Mouse (Mus musculus): ENCODE data around the gene Cgref1. TPM values are rescaled to one million over a fixed set of nuclear protein-coding genes. Genes with fewer than 3 reads are reported as not detected.

The Cgref1 gene
- total RNA-seq (2022) = 1 to 10 TPM; 1.0 to 3.0 (median 1.8) TPM

DNA sequence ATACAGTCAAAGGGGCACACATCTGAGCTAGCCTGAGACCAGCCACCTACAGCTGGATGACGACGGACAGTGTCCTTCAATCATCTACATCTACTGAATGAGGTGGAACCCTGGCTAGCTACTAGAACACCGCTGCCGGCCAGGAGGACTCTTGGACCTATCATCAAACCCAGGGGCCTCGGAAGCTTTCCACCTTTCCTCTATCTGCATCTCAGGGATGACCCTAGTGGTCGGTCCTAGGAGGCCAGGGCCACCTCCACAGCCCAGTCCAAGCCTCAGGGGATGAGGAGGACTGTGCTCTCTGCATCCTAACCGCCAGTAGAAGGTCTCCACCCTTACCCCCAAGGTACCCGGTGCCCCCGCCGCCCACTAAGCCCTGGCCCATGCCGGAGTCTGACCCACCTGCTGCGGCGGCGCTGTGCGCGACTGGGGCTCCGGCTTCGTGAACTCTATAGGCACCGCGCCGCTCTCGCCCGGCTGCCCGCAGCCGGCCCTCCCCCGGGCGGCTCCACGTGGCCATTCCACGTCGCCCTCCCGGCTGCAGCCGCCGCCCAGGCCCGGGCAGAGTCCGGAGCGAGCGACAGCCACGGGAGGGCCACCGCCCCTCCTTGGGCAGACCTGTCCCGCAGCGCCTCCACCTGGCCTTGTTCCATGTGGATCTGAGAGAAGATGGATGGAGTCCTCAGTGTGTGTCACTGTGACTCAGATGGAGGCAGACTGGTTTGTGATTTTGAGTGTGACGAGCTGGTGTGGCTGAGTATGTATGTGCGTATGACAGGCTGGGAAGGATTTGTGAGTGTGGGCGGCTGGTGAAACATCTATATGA, at the start of gene Cgref1:
Gene Cgref1, minus strand, starts transcription at position 636 of the 826 bp plus-strand sequence.
- peak; percentile 74 for DNase-seq

DNA sequence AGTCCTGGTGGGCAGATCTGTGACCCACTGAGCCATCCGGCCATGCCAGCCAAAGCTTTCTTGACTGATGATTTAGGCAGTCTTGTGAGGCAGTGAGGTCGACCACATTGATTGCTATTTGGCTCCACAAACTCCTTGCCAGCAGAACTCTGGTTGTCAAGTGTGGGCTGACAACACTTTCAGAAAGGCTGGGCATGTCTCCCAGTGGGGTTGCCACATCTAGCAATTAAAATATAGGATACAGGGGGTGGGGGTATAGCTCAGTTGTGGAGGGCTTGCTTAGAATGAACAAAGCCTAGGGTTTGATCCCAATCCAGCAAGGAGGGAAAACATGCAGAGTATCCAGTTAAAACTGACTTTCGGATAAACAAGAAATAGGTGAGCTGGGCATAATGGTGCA, 48.7 kb upstream of the Cgref1 start:
- DNase-seq = no peak

DNA sequence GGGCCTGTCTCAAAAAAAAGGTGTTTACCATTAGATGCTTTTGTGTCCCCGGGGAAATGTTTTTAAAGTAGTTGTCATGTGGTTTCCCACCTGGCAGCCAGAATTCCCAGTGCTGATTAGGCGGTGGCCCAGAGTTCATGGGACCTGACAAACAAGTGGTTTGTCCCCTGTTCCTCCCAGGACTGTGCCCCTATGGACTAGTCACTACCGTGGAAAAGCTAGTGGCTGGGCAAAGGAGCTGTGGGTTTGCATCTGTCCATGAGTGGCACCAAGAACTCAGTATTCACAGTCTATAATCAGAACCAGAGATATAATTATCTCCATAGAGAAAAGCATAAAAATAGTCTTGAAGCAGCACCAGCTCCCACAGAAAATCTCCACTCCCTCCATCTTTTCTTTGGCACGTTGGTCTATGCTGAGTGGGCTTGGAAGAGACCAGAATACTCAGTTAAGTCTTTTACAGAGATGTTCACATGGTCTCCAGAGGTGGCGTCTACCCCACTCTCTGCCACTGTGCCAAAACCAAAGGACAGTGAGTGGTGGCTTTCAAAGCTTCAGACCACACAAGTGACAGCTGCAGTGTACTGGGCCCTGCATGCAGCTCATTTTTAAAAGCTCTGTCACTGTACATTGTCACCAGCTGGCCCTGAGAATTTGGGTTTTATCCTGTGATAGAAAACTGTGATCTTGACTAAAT, 47.7 kb upstream of the Cgref1 start:
- DNase-seq = no peak

DNA sequence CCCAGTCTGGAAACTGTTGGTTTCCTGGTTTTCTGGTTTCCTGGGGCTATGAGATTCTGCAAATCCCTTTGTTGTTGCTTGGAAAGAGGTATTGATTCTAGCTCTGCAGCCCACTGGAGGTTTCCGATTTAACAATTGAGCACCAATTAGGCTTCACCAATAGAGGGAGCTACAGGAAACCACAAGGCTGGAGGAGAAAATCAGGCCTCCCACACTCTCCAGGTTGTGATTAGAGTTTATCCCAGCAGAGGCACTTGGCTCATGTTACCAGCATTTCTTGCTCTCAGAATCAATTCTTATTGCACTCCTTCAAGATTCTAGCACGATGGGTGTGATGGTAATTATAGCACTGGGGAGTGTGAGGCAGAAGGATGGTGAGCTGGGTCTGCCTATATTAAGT, 37.0 kb upstream of the Cgref1 start:
- DNase-seq = no peak

DNA sequence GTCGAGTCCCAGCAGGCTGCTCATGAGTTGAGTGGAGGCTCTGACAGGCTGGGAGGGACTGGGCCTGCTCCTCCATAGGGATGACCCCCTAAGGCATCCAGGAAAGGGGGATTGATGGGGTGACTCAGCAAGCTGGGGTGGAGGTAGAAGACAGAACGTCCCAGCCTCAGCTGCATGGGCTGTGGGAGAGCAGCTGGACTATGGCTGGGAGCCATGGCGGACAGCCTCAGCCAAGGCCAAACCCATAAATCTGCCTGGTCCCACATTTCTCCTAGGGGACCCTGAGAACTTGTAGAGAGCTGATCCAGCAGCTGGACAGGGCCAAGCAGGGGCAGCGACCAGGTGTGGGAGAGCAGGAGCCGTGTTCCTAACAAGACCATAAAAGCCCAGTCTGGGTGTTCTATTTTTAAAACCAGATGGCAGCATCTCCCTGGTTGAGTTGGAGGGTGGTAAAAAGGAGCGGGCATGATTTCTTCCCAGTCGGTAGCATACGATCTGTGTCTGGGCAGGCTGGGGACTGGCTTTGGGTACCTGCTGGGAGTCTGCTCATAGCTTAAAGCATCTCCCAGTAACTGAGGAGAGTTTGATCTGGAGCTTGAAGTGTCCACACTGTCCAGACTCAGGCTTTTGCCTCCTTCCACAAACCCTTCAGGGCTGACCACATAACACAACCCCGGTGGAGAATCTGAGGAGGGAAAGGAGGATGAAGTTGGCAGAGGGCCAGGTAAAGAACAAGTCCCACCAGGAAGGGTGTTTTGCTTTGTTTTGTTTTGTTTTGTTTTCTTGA, 29.7 kb upstream of the Cgref1 start:
- DNase-seq = peak; percentile 60

DNA sequence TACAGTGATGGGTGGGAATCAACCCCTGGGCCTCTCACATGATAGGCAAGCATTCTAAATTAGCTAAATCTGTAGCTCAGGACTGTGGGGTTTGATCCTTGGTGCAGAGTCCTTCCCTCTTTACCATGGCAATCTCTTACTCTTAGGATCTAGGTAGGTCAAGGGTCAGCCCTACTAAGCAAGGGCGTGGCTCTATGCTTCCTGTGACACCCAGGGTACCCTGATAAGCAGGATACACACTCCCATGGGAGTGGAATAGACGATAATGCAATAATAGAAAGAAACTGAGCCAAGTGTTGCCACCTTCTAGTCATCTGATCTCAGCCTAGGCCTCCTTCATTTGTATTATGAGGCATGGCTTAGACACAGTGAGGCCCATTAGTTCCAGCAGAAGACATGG, 24.0 kb upstream of the Cgref1 start:
- no peak for DNase-seq

DNA sequence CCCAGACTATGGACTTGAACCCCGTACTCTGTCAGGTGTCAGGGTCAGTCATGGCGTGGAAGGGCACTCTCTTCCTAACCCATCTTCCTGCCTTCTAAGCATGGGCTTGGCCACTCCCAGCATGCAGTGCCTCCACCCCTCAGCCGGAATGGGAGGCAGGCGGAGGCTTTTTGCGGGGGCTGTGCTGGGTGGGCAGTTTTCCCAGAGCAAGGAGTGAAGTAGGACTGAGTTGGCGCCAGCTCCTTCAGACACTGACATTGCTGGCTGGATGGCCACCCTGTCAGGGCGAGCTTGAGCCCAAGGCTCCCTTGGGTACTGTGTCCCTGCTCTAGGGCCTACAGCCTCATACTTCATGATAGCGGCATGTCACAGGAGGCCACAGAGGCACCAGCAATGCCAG, 23.0 kb upstream of the Cgref1 start, which contains the start of gene Tcf23:
Gene Tcf23, plus strand, starts transcription at position 247 of the 400 bp plus-strand sequence.
- DNase-seq = no peak

DNA sequence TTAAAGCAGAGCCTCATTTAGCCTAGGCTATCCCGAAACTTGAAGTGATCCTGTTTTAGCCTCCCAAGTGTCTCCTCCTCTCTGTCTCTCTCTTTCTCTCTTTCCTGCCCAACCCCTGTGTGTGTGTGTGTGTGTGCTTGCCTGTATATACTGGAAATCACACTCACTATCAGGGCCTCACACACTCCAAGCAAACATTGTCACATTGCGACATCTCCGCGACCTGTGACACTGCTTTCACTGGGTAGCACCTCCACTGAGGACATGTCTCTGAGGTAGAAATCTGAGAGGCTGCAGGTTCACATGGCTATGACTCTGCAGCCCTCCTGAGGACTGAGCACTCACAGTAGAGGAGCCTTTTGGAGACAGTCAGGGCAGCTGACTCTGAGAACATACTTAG, 20.8 kb upstream of the Cgref1 start:
- DNase-seq = no peak

DNA sequence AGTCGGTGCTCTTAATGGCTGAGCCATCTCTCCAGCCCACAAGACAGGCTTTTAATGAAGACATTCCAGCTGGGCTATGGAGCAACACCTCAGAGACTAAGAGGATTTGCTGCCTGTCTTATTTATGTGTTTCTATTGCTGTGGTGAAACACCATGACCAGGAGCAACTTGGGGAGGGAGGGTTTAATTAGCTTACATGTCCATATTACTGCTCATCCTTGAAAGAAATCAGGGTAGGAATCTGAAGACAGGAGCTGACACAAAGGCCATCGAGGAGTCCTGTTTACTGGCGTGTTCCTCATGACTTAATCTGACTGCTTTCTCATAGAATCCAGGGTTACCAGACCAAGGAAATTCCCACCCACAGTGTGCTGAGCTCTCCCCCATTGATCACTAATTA, 18.5 kb upstream of the Cgref1 start:
- DNase-seq = no peak

DNA sequence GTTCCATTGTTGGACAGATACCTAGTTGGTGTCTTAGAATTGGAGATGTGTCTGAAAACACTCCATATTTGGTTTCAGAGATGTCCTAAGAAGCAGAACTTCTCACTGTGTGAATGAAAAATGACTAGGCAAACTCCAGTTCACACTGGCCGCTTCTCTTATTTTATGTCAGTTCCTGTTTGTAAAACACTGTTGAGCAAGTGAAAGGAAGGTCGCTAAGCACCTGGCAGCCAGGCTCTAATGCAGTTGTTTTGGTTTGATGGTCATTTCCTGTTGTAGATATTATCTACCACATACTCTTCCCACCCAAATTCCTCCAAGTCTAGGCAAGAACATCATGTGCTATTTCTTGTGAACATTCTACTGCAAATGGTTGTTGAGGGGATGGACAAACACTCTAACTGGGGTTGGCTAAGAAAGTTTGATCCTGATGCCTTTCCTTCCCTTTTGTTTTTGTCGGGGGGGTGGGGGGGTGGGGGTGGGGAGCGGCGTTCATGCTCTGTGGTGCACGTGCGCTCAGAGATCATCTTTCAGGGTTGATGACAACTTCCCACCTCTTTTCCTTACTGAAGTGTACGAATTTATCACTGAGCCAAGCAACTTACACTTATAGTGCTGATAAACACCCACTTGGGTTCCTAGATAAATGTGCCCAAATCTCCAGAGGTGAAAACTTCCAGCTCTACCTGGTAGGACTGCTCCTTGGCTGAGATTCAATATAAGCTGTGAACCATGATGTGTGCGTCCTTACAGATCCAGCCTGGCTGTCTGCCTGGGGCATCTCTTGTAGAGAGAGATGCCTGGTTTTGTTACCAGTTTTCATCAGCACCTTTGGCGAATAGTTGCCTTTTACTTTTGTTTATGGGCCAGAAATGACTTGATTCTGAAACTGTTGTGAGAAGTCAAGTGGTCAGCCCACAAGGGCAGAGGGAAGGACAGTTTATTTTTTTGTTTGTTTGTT, 16.4 kb upstream of the Cgref1 start:
- DNase-seq = no peak

DNA sequence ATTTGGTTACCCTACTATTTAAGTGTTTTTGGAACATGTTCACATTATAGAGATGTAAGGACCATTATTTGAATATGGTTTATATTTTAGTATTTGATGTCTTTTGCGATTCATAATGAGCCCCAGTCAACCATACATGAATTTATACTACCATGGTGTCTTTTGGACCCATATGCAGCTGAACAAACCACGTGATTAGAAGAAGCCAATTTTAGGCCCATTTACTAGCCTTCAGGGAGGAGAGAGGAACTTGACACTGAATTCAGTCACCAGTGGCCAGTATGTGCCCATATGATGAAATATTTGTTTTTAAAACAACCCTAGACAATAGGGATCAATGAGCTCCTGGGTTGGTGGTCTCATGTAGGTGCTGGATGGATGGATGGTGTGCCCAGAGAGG, 15.4 kb upstream of the Cgref1 start:
- no peak for DNase-seq

DNA sequence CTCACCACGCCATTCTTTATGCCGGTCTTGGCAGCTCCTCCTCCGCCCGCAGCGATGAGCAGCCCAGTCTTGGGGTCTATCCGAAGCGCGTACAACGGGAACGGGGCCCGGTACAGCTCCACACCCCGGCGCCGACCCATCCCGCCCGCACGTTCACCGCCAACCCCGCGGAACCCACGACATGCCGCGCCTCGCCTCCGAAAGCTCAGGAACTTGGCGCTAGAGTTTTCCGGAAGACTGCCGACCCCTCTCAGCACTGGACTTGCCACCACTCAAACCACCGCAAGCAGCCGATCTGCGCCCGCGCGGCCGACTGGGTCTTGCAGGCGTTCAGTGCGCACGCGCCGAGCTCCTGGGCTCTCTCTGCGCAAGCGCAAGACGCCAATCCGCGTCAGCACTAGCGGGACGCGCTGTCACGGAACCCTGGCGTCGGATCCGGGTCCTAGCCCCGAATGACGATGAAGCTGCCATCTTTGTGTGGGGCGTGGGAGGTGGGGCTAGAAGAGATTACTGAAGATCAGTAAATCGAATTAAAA, 14.6 kb upstream of the Cgref1 start, which contains the start of gene Preb:
Gene Preb, minus strand, starts transcription at position 396 of the 536 bp plus-strand sequence.
- peak; percentile 98 for DNase-seq

DNA sequence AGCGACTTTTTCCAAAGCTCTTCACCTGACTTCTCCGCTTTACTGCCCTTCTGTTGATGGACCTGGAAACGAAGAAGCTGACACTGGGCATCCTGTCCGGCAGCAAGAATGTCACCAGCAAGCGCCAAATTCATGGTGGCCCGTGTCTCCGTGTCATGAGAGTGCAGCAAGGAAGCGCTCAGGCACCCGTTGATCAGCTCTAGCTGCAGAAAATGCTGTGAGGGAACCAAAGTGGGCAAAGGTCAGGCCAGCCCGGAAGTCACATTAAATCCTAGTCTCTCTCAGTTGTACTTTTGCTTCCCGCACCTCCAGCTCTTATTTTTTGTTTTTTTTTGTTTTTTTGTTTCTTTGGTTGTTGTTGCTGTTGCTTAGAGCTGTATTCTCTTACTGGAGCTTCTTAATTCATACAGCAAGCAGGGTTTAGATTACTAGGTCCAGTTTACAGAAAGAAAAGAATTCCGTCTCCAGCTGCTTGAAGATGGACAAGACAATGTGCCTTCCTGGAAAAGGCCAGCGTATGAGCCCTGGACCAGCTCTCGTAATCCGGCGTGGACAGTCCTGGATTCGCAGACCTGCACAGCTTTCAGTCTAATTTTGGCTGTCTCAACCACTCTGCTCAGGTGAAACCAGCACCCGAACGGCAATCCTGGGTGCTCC, 13.9 kb upstream of the Cgref1 start:
- DNase-seq = no peak

DNA sequence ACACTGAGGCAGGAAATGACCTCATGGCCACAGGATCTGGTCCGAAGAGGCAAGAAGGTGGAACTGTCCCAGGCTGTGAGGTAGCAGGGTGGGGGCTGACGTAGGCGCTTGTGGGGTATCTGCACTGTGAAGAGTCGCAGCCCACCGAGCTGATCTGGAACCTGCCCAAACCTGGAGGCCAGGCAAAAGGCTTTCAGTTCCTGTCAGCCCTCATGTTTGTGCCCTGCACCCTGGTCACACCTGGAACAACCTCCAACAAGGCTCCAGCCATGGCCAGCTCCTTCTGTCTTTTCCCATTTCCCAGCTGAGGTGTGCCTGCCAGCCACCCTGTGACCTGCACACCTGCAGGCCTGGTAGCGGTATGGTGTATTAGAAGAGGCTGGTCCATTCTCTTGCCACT, 12.5 kb upstream of the Cgref1 start:
- no peak for DNase-seq

DNA sequence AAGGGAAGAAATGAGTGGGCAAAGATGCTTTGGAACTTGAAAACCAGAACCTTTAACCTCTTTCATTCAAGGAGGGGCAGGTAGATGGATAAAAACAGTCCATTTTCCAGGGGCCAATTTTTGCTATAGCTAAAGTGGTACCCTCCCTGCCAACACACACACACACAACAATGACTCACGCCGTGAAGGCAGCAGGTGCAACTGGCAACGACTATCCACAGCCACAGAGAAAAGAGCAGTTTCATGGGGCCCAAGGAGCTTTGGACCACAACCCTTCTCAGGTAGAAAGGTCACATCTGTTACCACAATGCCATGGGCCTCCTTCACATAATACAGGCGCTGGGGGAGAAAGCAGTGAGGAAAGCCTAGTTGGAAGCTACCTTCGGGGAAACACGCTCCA, 10.4 kb upstream of the Cgref1 start:
- DNase-seq = no peak

DNA sequence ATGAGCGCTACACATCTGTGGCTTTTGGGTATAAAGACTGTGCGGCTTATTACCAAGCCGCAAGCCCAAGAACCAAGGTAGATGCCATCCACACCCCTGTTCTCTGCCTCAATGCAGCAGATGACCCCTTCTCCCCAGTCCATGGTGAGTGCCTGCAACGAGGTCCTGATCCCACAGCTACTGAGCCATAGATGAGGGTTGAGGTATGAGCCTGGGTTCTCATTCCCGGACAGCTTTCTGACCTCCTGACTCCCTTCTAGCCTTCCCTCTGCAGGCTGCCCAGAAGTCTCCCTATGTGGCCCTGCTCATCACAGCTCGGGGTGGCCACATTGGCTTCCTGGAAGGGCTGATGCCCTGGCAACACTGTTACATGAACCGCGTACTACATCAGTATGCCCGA, 9.2 kb upstream of the Cgref1 start:
- no peak for DNase-seq

DNA sequence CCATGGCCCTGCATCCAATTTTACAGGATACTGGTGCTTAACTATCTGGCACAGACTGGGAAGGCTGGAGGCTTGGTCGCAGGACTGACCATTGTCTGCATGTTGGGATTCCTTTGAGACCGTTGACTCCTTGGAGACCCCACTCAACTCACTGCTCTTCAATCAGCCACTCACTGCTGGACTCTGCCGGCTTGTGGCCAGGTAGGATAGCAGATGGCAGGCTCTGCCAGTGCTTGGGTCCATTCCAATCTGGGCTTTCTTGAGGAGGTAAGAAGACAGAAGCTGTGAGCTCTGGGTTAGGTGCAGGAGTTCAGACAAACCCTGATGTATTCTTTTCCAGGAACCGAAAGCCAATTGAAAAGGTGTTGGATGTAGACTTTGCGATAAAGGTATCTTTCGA, 8.7 kb upstream of the Cgref1 start:
- DNase-seq = no peak

DNA sequence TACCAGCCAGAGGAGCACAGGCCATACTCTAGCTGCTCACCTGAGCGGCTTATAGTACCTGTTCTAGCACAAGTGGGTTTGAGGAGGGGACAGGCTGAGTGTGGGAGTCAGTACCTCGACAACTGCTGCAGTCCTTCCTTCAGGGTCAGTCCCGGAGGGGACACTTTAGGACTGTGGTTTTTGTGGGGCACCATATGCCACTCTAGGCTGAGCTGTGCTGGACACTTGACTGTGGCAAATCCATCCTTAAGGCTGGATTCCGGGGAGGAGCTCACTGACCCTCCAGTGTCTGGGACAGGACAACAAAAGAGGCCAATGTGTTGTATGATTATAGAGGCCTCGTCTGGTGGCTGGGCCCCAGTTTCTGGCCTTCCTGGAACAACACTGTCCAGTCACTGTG, 7.2 kb upstream of the Cgref1 start:
- no peak for DNase-seq

DNA sequence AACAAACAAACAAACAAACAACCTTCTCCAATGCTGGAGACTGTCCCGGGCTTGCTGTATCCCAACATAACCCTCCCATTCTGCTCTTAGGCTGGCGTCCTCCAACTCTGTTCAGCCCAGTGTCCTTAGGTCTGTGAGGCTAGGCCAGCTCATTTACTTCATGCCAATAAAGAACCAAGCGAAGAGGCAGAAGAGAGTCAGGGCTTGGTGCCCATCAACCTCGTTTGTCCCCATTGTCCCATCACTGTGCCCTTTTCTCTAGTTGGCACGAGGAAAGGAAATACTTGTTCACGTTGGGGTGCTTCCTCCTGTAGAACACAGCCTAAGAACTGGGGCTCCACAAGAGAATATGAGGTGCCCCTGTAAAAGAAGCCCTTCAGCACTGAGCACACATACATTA, 6.3 kb upstream of the Cgref1 start:
- DNase-seq = no peak

DNA sequence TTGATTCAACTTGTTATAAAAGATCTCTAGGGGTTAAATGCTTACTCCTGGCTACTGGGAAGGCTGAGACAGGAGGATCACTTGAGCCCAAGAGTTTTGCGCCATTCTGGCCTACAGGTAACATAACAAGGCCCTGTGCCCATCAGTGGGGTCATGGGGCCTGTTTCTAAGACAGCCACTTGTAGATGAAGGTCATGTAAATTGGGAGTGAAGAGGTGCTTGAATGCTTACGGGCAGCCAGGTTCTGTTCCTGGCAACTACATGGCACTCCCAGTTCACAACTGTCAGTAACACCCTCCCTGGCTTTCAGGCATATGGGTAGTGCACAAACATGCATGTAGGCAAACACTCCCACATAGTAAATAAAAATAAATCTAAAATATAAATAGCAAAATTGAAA, 5.5 kb upstream of the Cgref1 start:
- DNase-seq = no peak

DNA sequence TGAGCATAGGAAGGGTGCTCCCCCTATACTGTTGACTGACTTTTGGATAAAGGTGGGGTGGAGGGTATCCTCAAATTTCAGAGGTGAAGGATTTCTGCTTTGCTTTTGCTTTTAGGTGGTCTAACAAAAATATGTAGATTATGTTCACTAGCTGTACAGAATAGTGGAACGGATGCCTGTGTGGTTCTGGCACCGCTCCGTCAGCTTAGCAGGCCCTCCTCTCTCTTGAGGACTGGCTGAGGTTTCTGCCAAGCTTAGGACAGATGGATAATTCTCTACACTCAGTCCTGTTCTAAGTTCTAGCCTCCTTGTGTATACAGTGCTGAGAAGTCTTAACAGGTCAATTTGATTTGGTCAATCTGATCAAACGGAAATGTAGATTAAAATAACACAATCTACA, 5.1 kb upstream of the Cgref1 start:
- no peak for DNase-seq

All from adrenal gland, adult 8-10 months (tissue).